Comparison of ENCODE assay signal across 22 mouse cellular contexts in the genomic region with DNA sequence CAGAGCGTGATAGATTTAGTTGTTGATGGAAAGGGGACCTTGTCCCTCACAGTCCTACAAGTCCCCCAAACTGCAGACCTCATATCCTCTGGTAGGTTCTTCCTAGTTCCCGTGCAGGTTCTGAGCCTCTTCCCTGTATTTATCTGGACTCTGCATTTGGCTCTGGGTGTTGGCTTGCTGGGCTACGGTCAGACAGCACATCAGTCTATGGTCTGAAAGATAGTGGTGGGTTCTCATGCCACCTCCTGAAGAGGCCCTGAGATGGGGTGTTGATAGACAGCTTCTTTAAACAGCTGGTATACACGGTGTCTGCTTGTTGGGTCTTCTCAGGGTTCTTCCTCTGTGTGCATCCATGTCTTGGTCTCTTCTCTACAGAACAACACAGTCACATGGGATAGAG.
"Had no signal": no experiment of that assay in that cellular context is flagged by ENCODE, and none has a peak within 500 bp of the region (broad histone marks: within the 10 kb centered on the region; RNA-seq: fewer than 3 reads in every experiment).

No protein-coding gene starts in this region.

- DNase-seq: kidney, adult 11 months; kidney, adult 8-10 months; kidney, postnatal 14 days; kidney, postnatal 4 days; left cerebral cortex, postnatal 4 days; lung, adult 2 months; lung, postnatal 14 days; lung, postnatal 4 days; right cerebral cortex, adult 18-20 months; right cerebral cortex, postnatal 25 days; spleen, adult 18-20 months; thymus, adult 2 months; thymus, postnatal 14 days; thymus, postnatal 4 days had no signal

- H3K36me3 ChIP-seq: intestine, embryonic 15.5 days; kidney, embryonic 15.5 days; limb, embryonic 12.5 days; limb, embryonic 15.5 days; midbrain, embryonic 12.5 days; midbrain, embryonic 15.5 days; neural tube, embryonic 12.5 days; neural tube, embryonic 15.5 days had no signal

- H3K27me3 ChIP-seq: intestine, embryonic 15.5 days; kidney, embryonic 15.5 days; limb, embryonic 15.5 days; midbrain, embryonic 12.5 days; midbrain, embryonic 15.5 days; neural tube, embryonic 12.5 days; neural tube, embryonic 15.5 days had no signal

- H3K4me1 ChIP-seq: intestine, embryonic 15.5 days; kidney, embryonic 15.5 days; limb, embryonic 15.5 days had no signal

- H3K9me3 ChIP-seq: intestine, embryonic 15.5 days; kidney, embryonic 15.5 days; limb, embryonic 15.5 days; midbrain, embryonic 15.5 days; neural tube, embryonic 15.5 days had no signal

- H3K27ac ChIP-seq: intestine, embryonic 15.5 days; kidney, embryonic 15.5 days; limb, embryonic 12.5 days; limb, embryonic 15.5 days; midbrain, embryonic 12.5 days; midbrain, embryonic 15.5 days; neural tube, embryonic 12.5 days; neural tube, embryonic 15.5 days had no signal

- ATAC-seq: intestine, embryonic 15.5 days; midbrain, embryonic 15.5 days had no signal

- H3K4me2 ChIP-seq: intestine, embryonic 15.5 days; kidney, embryonic 15.5 days; limb, embryonic 12.5 days; limb, embryonic 15.5 days; midbrain, embryonic 12.5 days; midbrain, embryonic 15.5 days; neural tube, embryonic 12.5 days; neural tube, embryonic 15.5 days had no signal

- H3K9ac ChIP-seq: intestine, embryonic 15.5 days; kidney, embryonic 15.5 days; limb, embryonic 12.5 days; limb, embryonic 15.5 days; midbrain, embryonic 12.5 days; midbrain, embryonic 15.5 days; neural tube, embryonic 12.5 days; neural tube, embryonic 15.5 days had no signal

- H3K4me3 ChIP-seq: intestine, embryonic 15.5 days; kidney, embryonic 15.5 days; limb, embryonic 12.5 days; limb, embryonic 15.5 days; midbrain, embryonic 12.5 days; midbrain, embryonic 15.5 days; neural tube, embryonic 12.5 days; neural tube, embryonic 15.5 days had no signal
